Mouse (Mus musculus) hindbrain, embryonic 16.5 days (tissue): Measurements from ENCODE around the gene Utp18. TPM values are rescaled to one million over a fixed set of nuclear protein-coding genes. Genes with fewer than 3 reads are reported as not detected.

ENCODE experiments used
- ATAC-seq: fragments of 200-750 bp; cut with Nextera tagmentation; 2 replicates; pipeline ENCODE4 v1.8.0; 2017; ENCODE audit warnings: moderate TSS enrichment, moderate library complexity
- H3K27ac ChIP-seq: fragments of 300-500 bp; sonication (generic); 2 replicates; pipeline ENCODE4 v1.5.1; 2014; ENCODE audit warnings: low read depth, mild to moderate bottlenecking, control low read depth, low read length, moderate library complexity
- H3K27me3 ChIP-seq: fragments of 300-500 bp; sonication (generic); replicated peaks from 2 replicates; pipeline ENCODE4 v1.6.1; 2014; ENCODE audit warnings: low read length; ENCODE audit not compliant: control insufficient read depth, insufficient read depth
- H3K36me3 ChIP-seq: fragments of 300-500 bp; sonication (generic); 2 replicates; pipeline ENCODE4 v1.6.1; 2014; ENCODE audit warnings: mild to moderate bottlenecking, low read length, moderate library complexity, mixed read lengths; ENCODE audit not compliant: control insufficient read depth, insufficient read depth
- H3K4me1 ChIP-seq: fragments of 300-500 bp; sonication (generic); 2 replicates; pipeline ENCODE4 v1.6.1; 2014; ENCODE audit warnings: low read depth, low read length; ENCODE audit not compliant: control insufficient read depth, insufficient read depth
- H3K4me2 ChIP-seq: fragments of 300-500 bp; sonication (generic); 2 replicates; pipeline ENCODE4 v1.6.1; 2014; ENCODE audit warnings: mild to moderate bottlenecking, low read length, control low read depth, moderate library complexity
- H3K4me3 ChIP-seq: fragments of 300-500 bp; sonication (generic); 2 replicates; pipeline ENCODE4 v1.5.1; 2014; ENCODE audit warnings: mild to moderate bottlenecking, low read length, control low read depth, moderate library complexity
- H3K9ac ChIP-seq: fragments of 300-500 bp; sonication (generic); 2 replicates; pipeline ENCODE4 v1.6.1; 2014; ENCODE audit warnings: low read depth, mild to moderate bottlenecking, control low read depth, low read length, moderate library complexity
- H3K9me3 ChIP-seq: fragments of 300-500 bp; sonication (generic); 2 replicates; pipeline ENCODE4 v1.6.1; 2014; ENCODE audit warnings: mild to moderate bottlenecking, low read length, moderate library complexity; ENCODE audit not compliant: control insufficient read depth
- WGBS: fragments of 180-500 bp; shearing (Covaris S2); extraction: QIAGEN DNeasy Blood & Tissue Kit; methylation state at CpG from one replicate; pipeline ENCODE4 v1.1.7; 2014; 5-methylcytosine and 5-hydroxymethylcytosine counted together
- polyA plus RNA-seq: library from polyadenylated mRNA; unstranded; fragments of >200 nt; fragmentation: Nextera tagmentation; extraction: Ambion mirVana; gene quantifications from 2 replicates; pipeline ENCODE4 v1.2.1, GENCODE M21; 2015

Gene Utp18
- polyA plus RNA-seq, 1 experiment from 2014 or later: 25.5 TPM

GRCm38 (mm10) chr11:93812955-93813354 lies 72.6 kb downstream of the Utp18 start:
- ATAC-seq: no peak

GRCm38 (mm10) chr11:93812125-93812868 lies 73.3 kb downstream of the Utp18 start:
- WGBS: 31% methylated on average over 11 of the region's 11 CpGs
- Histone ChIP-seq H3K27me3 (no peaks in the 10 kb centered on the region), H3K4me2 (no peak overlapping the region), H3K27ac (no peak overlapping the region), H3K9me3 (no peaks in the 10 kb centered on the region), H3K4me1 (no peaks in the 10 kb centered on the region), H3K36me3 (no peaks in the 10 kb centered on the region), H3K4me3 (no peak overlapping the region), H3K9ac (no peak overlapping the region)
- ATAC-seq: peak; percentile 77

More at GRCm38 (mm10) chr11:93812955-93813354, 72.6 kb downstream of the Utp18 start:
- H3K4me1 ChIP-seq: no peaks in the 10 kb centered on the region
- no peak overlapping the region for H3K27ac ChIP-seq
- H3K4me3 ChIP-seq: no peak overlapping the region
- WGBS: 82% methylated on average over 4 of the region's 4 CpGs
- no peak overlapping the region for H3K9ac ChIP-seq
- no peak overlapping the region for H3K4me2 ChIP-seq
- no peaks in the 10 kb centered on the region for H3K36me3 ChIP-seq
- H3K9me3 ChIP-seq: no peaks in the 10 kb centered on the region
- no peaks in the 10 kb centered on the region for H3K27me3 ChIP-seq

Other genes with a start within 250 kb of the Utp18 start
- gene Mbtd1, start 86 bp upstream of the Utp18 start, polyA plus RNA-seq: 18.0 and 19.0 TPM in 2 replicates
- 98.6 and 130 TPM in 2 replicates for gene Nme2, start 70.5 kb upstream of the Utp18 start, polyA plus RNA-seq
- 367 and 368 TPM in 2 replicates for gene Gm20390, start 82.5 kb upstream of the Utp18 start, polyA plus RNA-seq
- gene Nme1, start 82.8 kb upstream of the Utp18 start, polyA plus RNA-seq: 372 and 387 TPM in 2 replicates
- gene Spag9, start 110.3 kb upstream of the Utp18 start, polyA plus RNA-seq: 68.9 and 71.8 TPM in 2 replicates